Mouse (Mus musculus): ENCODE measurements around the gene Pacrg.

Gene Pacrg

DNA sequence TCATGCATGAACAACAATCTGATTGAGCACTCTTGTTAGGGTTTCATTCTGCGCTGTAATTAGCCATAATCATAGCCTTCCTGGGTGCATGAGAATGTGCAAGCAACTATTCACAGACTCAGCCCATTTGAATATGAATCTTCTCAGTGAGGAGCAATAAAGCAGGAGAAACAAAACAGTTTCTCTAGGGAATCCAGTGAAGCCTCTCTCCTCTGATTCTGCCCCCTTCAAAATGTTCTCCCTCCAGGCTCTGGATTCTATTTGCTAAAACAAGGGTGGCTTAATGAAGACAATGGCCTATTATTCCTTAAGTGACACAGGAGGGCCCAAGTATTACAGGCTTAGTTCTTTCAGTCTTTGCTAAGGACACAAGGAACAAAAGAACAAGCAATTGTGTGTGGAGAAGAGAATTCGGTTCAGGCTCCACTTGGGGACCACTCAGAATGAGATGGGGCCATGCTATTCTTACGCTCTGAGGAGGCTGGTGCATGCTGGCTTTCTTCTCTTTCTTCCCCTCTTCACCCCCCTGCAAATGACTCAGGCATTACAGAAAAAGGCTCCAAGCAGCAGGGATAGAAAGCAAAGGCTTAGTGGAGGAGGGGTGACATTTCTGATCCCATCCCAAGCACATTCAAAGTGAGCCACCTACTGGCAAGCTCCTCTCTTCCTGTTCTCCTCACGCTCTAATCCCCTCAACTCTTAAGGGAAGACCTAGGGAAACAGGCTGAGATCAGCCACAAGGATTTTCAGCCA, 95.2 kb downstream of the Pacrg start:
- DNase-seq (ENCODE audit: inconsistent age in 2 of 2, low spot score in 1 of 2) = peak; percentile 81 to 92

- no peak for DNase-seq (ENCODE audit: inconsistent age in 2 of 2, low spot score in 1 of 2)
Measured at GRCm38 (mm10) chr17:10740083-10740482, 100.0 kb downstream of the Pacrg start.

DNA sequence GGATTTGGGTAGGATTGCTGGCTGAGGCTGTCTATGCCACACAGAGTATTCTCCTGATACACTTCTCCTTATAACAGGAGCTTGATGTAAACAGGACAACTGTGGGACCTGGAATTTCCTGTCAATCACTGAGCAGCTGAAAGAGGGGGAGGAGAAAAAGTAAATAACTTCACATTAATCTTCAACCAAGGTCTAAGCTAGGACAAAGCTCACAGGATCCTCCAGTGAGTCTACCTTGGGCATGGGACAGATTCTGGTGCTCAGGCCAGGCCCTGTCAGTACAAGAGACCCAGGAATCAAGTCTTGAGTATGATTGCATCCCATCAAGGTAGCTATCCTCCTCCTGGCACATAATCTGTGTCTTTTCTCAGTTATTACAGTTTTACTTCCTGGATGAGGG, 102.1 kb downstream of the Pacrg start:
- no peak for DNase-seq (ENCODE audit: inconsistent age in 2 of 2, low spot score in 1 of 2)

DNA sequence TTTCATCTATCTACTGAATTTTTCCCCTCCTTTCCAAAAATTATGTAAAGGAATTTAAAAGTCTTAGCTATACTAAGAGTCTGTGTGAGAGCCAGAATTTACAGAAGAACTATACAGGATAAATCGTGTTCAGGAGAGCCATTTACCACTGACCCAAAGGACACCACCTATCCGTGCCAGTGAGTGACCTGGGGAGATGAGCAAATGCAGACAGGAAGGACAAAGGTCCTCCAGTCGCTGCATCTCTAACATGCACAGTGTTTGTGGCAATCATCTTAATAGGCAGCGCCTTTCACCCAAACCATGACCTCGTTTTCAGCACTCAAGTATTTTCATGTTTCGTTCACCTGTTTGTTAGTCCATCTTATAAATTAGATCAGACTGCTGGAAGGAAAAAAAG, 105.4 kb downstream of the Pacrg start:
- DNase-seq (ENCODE audit: inconsistent age in 2 of 2, low spot score in 1 of 2) = no peak

DNA sequence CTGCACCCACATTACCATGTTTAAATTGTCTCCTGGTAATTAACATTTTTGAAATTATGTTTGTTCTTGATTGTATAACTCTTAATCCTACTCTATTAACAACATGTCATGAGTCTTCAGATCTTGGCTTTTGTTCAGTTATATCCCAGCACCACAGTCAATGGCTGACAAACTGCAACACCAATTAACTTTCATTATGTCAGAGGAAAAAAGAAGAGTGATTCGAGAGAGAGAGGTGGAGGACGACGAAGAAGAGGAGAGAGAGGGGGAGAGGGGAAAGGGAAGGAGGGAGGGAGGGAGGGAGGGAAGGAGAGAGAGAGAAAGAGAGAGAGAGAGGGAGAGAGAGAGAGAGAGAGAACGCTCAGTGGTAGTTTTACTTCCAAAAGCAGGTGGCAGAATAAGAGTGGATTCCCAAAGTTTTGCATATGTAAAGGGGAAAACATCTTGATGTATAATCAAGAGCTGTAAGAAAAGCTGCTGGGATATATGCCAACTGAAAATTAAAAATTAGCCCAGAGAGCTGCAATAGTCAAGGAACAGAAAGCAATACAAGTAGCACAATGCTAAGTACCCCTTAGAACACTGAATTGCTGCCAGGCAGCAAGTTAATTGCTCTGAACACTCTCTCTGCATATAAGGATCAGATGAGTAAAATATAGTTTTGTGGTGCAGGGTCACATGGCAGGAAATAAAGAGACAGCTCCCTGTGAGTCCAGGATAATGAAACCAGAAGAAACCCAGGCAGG, 107.6 kb downstream of the Pacrg start:
- no peak for DNase-seq (ENCODE audit: inconsistent age in 2 of 2, low spot score in 1 of 2)

GRCm38 (mm10) chr17:10724853-10725252, 115.3 kb downstream of the Pacrg start:
- no peak for DNase-seq (ENCODE audit: inconsistent age in 2 of 2, low spot score in 1 of 2)

DNA sequence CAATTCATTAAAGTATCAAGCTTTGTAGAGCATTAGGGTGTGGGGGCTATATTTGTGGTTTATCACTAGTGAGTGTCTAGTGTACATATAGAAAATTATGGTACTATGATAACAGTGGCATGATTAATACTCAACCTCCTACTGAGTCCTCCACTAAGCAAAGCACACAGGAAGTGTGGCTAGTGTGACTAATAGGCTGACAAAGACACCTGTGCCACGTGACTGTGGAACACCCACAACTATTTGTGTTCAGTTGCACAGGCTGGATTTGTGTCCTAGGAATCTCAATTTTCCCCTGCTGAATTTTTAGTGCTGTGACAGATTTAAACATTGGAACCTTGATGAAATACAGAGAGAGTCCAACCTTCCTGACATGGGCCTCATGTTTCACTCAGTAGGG, 118.5 kb downstream of the Pacrg start:
- DNase-seq (ENCODE audit: inconsistent age in 2 of 2, low spot score in 1 of 2) = no peak

DNA sequence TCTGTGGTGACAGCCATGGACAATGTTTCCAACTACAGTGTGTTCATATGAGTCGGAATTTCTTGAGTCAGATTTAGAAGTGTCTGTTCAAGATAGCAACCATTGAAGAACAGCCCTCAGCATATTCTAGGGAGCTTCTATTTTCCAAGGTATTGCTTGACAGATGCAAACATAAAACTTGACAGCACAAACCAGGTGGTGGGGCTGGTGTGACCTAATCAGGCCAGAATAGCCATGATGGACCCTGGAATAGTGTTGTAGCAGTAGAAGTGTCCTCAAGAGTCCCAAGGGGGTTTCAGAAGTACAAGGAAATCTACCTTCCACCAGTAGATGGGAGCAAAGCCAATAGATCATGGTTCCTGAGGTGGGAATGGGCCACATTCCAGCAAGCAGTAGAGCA, 123.0 kb downstream of the Pacrg start:
- DNase-seq (ENCODE audit: inconsistent age in 2 of 2, low spot score in 1 of 2) = no peak

DNA sequence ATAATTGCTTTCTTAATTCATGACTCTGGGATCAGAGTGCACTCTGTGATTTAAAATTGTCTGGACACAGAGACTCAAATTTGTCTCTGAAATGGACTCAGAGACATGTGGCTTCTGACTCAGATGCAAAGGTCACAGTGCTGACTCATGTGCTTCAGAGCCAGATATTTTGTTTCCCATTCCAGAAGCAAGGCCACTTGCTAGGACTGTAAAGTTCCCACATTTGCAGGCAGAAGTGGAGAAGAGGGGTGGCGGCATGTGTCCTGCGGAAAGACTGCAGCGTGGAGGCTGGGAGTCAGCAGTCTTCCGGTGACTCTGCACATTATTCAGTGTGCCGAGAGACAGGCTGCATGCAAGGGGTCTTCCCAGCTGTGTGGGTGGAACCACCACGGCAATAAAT, 137.3 kb downstream of the Pacrg start:
- peak; percentile 87 to 93 for DNase-seq (ENCODE audit: inconsistent age in 2 of 2, low spot score in 1 of 2)

DNA sequence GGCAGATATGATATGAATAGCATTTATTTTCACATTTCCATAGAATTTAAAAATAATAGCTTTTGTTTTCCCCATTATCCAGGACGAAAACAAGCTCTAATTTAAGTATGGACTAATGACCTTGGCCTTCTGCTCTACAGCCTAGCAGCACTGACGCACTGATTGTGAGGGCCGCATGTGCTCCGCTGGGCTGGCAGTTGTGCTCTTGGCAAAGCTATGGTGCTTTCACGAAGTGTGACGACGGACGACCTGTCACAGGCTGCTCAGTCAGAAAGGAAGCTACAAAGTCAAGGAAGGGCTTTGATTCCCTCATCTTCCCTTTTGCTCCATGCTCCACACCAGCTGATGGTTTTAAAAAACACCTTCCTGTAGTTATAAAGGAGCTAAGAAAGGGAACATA, 142.1 kb downstream of the Pacrg start:
- peak; percentile 70 to 76 for DNase-seq (ENCODE audit: inconsistent age in 2 of 2, low spot score in 1 of 2)

GRCm38 (mm10) chr17:10695421-10695820, 144.7 kb downstream of the Pacrg start:
- no peak for DNase-seq (ENCODE audit: inconsistent age in 2 of 2, low spot score in 1 of 2)

DNA sequence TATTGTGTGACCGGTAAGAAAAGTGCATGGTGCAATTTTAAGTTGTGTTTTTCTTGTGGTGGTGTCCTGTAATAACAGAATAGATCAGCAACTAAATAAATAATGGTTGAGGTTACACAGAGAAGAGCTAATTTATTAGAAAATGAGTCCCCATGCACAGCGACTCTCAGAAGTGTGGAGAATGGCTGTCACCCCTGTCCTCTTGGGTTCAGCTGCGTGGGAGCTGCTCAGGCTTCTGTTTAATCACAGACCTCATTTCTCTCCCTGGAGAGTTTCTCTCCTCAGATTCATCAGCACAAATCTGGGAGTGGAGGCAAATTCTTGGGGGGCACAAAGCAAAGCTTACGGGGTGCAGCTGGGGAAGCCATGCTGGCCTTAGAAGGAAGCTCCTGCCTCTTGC, 163.0 kb downstream of the Pacrg start:
- DNase-seq (ENCODE audit: inconsistent age in 2 of 2, low spot score in 1 of 2) = no peak

GRCm38 (mm10) chr17:10675536-10675935, 164.6 kb downstream of the Pacrg start:
- DNase-seq (ENCODE audit: inconsistent age in 2 of 2, low spot score in 1 of 2) = no peak

- DNase-seq (ENCODE audit: inconsistent age in 2 of 2, low spot score in 1 of 2) = no peak
Measured at GRCm38 (mm10) chr17:10675048-10675447, 165.1 kb downstream of the Pacrg start.

- DNase-seq (ENCODE audit: inconsistent age in 2 of 2, low spot score in 1 of 2) = no peak
Measured at GRCm38 (mm10) chr17:10661294-10661693, 178.8 kb downstream of the Pacrg start.

GRCm38 (mm10) chr17:10643604-10644003, 196.5 kb downstream of the Pacrg start:
- no peak for DNase-seq (ENCODE audit: inconsistent age in 2 of 2, low spot score in 1 of 2)

- DNase-seq (ENCODE audit: inconsistent age in 2 of 2, low spot score in 1 of 2) = peak in 1 of 2 experiments; percentile 65
Measured at GRCm38 (mm10) chr17:10639816-10640215, 200.3 kb downstream of the Pacrg start.

GRCm38 (mm10) chr17:10635955-10636470, 204.1 kb downstream of the Pacrg start:
- DNase-seq (ENCODE audit: inconsistent age in 2 of 2, low spot score in 1 of 2) = no peak

- DNase-seq (ENCODE audit: inconsistent age in 2 of 2, low spot score in 1 of 2) = no peak
Measured at GRCm38 (mm10) chr17:10635470-10635869, 204.6 kb downstream of the Pacrg start.

DNA sequence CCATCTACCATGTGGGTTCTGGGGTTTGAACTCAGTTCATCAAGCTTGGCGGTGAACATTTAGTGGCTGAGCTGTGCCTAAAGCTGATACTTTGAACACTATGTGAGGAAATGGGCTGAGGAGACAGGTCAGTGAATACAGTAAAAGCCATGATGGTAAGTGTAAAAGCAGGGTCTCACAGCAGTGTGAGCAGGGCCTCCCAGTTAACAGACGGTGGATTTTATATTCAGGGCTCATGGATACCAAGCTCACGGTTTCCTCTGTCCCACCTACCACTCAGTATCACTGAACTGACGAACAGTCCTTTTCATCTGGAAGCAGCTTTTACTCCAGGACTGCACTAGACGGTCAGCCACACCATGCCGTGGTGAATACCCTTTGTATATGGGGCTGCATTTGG, 205.1 kb downstream of the Pacrg start:
- DNase-seq (ENCODE audit: inconsistent age in 2 of 2, low spot score in 1 of 2) = no peak

- DNase-seq (ENCODE audit: inconsistent age in 2 of 2, low spot score in 1 of 2) = peak; percentile 17 to 39
Measured at GRCm38 (mm10) chr17:10633769-10634168, 206.3 kb downstream of the Pacrg start.

GRCm38 (mm10) chr17:10628240-10628639, 211.9 kb downstream of the Pacrg start:
- no peak for DNase-seq (ENCODE audit: inconsistent age in 2 of 2, low spot score in 1 of 2)
